Mouse (Mus musculus): ENCODE data around the gene Rora.
"Not testable (repeated sequence)": the region's sequence is repeated elsewhere in the genome, so short reads cannot be mapped to it uniquely, and the experiment has no call there.

Rora gene

DNA sequence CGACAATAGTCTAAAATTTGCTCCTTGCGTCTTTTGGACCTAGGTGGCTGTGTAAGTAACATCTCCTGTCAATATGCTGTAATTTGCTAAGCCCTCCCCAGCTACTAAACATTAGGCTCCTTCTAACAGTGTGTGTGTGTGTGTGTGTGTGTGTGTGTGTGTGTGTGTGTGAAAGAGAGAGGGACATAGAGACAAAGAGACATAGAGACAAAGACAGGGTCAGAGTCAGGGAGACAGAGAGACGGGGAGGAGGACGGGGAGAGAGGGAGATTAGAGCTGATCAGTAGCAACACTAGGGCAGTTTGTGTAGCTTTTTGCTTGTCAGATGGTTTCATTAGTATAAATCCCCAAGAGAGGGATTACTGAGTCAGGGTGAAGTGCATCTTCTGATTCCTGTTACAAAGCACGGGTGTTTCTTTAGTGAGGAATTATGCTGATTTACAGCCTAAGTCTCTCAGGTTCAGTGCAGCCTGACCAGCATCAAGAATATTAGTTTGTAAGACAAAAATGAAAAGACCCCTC lies 437.2 kb downstream of the Rora start:
- no peak for DNase-seq (ENCODE audit: low spot score)

DNA sequence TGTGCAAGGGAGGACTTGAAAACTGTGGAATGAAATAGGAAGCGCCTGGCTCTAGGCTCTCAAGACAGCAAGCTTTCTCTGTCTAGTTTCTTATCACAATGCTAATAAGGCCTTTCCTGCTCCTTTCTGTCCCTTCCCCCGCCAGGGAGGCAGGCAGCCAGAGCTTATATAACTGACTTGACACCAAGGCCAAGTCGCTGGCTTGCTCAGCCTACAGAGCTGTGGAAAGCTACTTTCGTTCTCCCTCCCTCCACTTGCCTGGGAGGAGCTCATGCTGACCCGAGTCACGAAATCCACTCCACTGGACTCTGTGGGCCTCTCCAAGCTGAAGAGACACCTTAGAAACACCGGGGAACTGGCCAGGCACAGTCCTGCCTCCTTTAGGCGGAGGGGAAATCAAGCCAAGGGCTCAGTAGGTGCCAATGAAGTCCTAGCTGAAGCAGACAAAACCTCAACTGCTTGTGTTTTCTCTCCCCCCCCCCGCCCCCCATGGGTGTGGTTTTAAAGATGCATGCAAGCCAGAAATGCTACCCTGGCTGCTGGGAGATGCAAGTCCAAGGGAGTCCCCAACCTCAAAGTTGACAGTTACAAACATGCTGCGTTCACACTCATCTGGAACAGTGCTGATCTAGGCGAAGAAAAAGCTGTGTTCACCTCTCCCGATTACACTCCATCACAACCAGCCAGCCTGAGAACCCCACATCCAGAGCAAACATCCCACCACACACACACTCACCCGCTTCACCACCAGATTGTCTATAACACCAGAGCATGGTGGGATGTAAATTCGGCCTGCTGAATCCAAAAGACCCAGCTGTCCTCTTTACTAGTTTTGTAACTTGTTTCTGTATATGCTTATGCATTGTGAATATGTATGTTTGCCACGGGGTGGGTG lies 438.8 kb downstream of the Rora start:
- peak; percentile 80 for DNase-seq (ENCODE audit: low spot score)

- DNase-seq (ENCODE audit: low spot score): not testable (repeated sequence)
Measured at GRCm38 (mm10) chr9:69100153-69100756, 446.7 kb downstream of the Rora start.

- no peak for DNase-seq (ENCODE audit: low spot score)
Measured at GRCm38 (mm10) chr9:69104321-69104720, 450.7 kb downstream of the Rora start.

DNA sequence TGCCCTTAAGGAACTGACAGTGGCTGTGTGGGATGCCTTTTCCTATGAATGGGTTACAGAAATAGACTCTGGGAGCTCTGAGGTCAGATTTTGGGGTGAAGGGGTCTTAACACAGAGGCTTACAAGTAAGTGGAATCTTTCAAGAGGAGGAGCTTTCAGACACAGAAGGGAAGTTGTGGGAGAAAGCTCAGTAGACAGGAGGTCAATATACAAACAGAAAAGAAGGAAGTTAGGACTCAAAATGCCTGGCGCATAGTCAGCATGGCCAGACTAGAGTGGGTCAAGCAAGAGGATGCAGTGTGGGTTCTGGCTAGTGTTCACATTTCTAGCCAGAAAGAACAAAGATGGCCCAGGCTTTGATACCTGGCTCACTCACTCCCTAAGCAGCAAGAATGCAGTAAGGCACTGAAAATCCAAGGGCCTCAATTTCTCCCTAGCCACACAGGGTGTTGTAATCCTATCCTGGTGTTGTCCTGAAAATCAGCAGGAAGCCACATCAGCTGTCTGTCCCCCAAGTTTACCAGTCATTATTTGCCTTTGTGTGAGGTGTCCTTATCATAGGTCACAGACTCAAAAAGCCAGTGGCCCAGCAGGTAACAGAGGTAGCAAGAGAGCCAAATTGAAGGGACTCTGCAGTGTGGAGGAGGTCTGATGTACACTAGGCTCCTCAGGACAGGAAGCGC lies 456.2 kb downstream of the Rora start:
- DNase-seq (ENCODE audit: low spot score): no peak

DNA sequence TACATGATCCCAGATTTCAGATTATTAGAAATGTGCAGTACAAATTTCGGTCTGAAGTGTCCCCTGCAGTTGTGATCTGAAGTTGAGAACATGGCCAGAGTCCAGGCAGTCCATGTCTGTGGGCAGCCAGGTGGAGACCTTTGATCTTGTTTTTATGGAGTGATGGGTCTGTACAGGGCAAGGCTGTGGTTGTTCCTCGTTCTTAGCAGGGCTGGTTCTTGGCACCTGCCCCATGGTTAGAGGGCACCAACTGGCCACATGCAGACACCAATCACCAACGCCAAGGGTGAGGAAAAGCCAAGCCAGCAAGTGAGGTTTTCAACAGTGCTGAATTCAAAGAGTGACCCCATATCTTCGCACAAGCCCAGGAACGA lies 456.7 kb downstream of the Rora start:
- no peak for DNase-seq (ENCODE audit: low spot score)

GRCm38 (mm10) chr9:69110706-69111105 lies 457.1 kb downstream of the Rora start:
- no peak for DNase-seq (ENCODE audit: low spot score)

DNA sequence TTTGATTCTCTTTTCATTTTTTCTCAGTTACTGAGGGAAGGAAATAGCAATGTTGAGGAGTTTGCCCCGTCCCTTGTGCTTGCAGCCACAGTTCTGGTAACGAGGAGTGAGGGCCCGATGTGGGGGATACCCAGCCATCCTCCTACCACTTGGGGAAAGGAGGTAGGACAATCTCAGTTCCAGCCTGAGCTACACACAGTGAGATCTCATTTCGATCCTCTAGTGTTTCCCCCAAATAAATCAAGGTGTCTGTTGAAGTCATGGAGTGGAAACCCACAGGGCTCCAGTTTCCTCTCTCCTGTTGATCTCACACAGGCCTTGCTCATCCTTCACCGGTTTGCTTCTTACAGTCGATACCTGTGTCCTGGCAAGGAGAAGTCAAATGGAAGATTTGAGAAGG lies 458.0 kb downstream of the Rora start:
- no peak for DNase-seq (ENCODE audit: low spot score)

DNA sequence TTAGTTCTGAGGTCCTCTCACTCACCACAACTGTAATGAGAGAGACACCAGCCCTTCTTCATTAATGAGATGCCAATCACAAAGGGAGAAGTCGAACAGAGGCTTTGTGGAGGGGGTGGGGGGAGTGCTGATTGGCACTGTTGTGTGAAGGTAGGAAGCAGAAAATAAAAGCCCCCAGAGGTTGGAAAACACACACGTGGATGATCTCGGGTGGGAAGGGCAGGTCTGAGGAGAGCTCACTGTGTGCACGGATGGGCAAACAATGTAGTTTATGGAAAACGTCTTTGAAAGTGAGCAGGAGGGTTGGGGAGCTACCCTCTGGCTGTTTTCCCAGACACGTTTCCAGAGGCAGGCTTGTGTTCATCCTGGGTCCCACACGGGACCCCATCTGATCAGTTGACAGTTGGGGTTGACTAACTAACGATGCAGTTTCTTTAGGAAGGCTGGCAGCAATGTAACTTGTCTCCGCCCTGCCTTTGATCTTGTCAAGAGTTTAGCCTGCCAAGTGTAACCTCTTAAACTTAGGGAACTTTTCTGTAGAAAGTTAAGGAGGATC lies 460.9 kb downstream of the Rora start:
- no peak for DNase-seq (ENCODE audit: low spot score)

DNA sequence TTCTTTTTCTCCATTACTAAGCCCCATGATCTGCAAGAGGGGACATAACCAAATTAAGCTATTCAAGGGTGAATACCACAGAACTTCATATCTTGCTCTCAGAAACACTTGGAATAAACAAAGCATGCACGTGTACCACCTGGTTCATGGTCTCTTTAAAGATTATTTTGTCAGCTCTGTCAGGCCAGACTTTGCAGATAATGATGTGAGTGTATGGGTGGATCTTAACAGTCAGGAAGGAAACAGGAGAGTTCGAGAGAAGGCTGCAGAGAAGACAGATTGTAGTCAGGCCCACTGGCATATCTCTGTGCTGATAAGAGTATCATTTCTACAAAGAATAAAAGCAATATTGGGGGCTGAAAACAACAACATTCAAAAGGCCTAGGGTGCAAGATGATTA lies 463.2 kb downstream of the Rora start:
- no peak for DNase-seq (ENCODE audit: low spot score)

DNA sequence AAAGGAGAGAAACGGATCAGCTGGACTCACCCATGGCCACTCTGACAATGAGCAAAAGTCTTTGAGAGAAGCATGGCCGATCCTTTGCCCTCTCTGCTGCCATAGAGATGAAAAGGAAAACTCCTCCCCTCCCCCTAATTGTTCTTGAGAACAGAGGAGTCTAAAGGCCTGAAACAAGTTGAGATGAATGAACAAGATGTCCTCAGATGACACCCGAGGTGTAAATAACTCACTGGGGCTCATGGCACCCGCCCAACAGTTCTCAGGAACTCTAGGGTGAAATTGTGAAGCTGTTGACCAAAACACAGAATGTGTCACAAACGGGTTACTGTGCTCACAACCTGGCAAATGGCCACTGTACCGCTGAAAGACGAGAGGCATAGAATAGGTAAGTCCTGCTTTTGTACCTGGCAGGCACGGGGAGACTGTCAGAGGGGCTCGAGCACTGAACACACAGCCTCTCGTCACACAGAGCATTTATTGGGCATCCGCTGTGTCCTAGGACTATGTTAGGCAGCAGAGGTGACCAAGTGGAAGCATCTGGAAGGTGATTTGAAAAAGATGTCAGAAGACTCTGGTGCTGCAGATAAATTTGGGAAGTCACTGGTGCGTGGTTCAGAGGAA lies 467.6 kb downstream of the Rora start:
- DNase-seq (ENCODE audit: low spot score): no peak

- DNase-seq (ENCODE audit: low spot score): peak; percentile 21
Measured at GRCm38 (mm10) chr9:69125011-69125786, 471.6 kb downstream of the Rora start.

GRCm38 (mm10) chr9:69125787-69126161 lies 472.2 kb downstream of the Rora start:
- DNase-seq (ENCODE audit: low spot score): no peak

DNA sequence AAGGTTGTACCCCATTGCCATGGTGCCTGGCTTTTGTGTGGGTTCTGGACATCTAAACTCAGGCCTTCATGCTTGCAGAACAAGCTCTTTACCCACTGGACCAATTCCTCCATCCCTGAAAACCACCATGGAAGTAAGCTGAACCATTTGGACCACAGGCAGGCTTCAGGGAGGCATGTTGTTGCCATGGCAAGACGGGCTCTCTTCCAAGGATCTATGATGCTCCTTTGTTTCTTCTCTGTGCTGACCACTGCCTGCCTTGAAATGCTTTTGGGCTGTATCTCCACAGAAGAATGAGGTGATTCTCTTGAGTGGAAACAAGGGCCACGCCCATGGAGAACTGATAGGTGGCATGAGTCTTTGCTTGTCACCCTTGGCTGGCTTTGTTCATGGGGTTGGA lies 473.0 kb downstream of the Rora start:
- DNase-seq (ENCODE audit: low spot score): no peak

- DNase-seq (ENCODE audit: low spot score): no peak
Measured at GRCm38 (mm10) chr9:69128335-69128734, 474.7 kb downstream of the Rora start.

DNA sequence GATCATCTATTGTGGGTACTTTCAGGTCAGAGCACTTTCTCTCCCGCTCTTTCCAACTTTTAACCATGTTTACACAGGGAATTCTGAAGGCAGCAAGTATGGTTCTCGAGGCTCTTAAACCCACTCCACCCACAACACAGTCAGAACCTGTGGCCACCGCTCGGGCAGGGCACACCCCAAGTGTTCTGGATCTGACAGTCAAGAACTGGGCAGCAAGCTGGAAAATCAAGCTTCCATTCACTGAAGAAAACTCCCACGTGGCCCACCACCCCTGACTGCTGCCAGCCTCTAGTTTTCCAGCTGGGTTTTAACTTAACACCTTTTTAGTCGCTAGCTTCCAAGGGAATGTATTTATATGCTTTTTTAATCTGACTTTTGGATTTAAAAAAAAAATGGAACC lies 479.4 kb downstream of the Rora start:
- DNase-seq (ENCODE audit: low spot score): no peak

GRCm38 (mm10) chr9:69133696-69134095 lies 480.1 kb downstream of the Rora start:
- DNase-seq (ENCODE audit: low spot score): no peak

GRCm38 (mm10) chr9:69134604-69135003 lies 481.0 kb downstream of the Rora start:
- DNase-seq (ENCODE audit: low spot score): no peak

DNA sequence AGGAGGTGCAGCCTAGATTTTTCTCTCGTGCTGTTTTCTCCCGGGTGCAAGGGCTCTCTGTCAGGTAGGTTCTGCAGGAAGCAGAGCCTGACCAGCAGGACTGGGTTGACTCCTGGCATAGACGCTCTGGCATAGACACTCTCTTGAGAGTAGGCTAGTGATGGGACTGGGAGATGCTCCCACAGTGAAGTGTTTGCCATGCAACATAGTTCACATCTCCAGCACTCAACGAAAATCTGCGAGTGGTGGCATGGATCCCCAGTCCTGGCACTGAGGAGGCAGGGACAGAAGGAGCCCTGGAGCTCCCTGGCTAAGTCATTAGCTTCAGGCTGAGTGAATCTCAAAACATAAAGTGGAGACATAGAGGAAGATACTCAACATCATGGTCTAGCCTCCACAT lies 483.2 kb downstream of the Rora start:
- DNase-seq (ENCODE audit: low spot score): no peak

GRCm38 (mm10) chr9:69137398-69137797 lies 483.8 kb downstream of the Rora start:
- no peak for DNase-seq (ENCODE audit: low spot score)

- no peak for DNase-seq (ENCODE audit: low spot score)
Measured at GRCm38 (mm10) chr9:69140144-69140543, 486.6 kb downstream of the Rora start.

Measured in urinary bladder, postnatal 25 days (tissue).